Comparison of ENCODE assay signal across 8 mouse cellular contexts in the genomic region with DNA sequence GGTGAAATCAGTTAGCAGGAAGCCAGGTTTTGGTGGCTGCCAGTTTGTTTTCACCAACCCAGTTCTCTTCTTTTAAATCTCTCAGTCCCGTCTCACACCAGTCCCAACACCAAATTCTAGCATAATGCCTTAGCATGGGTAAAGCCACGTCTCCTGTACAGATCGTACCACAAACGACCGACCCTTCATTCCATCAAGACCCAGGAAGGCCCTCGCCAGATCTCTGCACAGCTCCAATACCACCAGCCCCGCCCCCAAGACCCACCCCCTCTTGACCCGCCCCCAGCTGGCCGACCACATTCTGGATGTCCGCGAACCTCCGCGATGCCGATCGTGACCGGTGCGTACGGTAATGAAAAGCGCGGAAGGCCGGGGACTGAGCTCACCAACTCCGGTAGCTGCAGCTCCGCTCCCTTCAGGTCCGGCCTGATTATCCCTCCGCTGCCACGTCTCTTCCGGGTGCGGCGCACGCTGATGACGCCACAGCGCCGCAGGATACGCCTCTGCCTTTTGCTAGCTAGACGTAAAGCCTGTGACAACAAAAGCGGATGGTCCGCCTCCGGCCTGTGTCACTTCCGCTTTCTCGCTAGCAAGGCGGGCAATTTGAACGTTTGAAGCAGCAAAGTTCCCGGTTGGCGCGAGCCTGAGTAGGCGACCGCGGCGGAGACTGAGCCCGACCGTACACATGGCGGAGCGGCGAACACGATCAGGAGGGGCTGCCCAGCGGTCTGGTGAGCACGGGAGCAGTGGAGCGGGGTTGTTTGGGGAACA. TPM values are rescaled to one million over a fixed set of nuclear protein-coding genes. Genes with fewer than 3 reads are reported as not detected.
DNase-seq lines count a peak whose midpoint lies in the region; ATAC-seq and TF ChIP-seq lines count a peak whose summit lies in the region.

A gene (minus strand): TSS at position 479 of the 771 bp plus-strand sequence.
A gene (plus strand): TSS at position 506 of the 771 bp plus-strand sequence.

- ATAC-seq in kidney, embryonic 15.5 days (replicated peaks; ENCODE audit: low FRiP score), result peak; percentile 89
- ATAC-seq in monocyte, adult 5-6 weeks (replicated peaks; ENCODE audit: insufficient number of reproducible peaks, low FRiP score, low TSS enrichment, poor library complexity, severe bottlenecking), result peak; percentile 96

- H3K4me3 ChIP-seq in bone marrow macrophage, adult 2 months (ENCODE audit: insufficient read depth, low read length), result peak within 1 kb of the TSS; percentile 85
- peak within 1 kb of the TSS; percentile 87 for H3K4me3 ChIP-seq in embryonic fibroblast, embryonic 13.5 days (ENCODE audit: insufficient read depth, low read length)
- H3K4me3 ChIP-seq in heart, embryonic 10.5 days, result peak within 1 kb of the TSS; percentile 81
- H3K4me3 ChIP-seq in kidney, embryonic 15.5 days (replicated peaks), result peak within 1 kb of the TSS; percentile 64

- H3K4me2 ChIP-seq in kidney, embryonic 15.5 days, result peak within 1 kb of the TSS; percentile 80

- no peak for TF ChIP-seq POLR2A in bone marrow macrophage, adult 2 months (IDR thresholded peaks at IDR 0.05; ENCODE audit: borderline replicate concordance, low read depth, low read length)
- TF ChIP-seq POLR2A in embryonic fibroblast, embryonic 13.5 days (IDR thresholded peaks at IDR 0.05; ENCODE audit: low read depth, low read length), result peak; percentile 61

- H3K27ac ChIP-seq in bone marrow macrophage, adult 2 months (ENCODE audit: insufficient read depth, low read depth, low read length), result peak within 1 kb of the TSS; percentile 61
- peak within 1 kb of the TSS; percentile 55; the same call in 1 of the 2 replicates for H3K27ac ChIP-seq in embryonic fibroblast, embryonic 13.5 days (ENCODE audit: insufficient read depth, low read length)
- peak within 1 kb of the TSS; percentile 87 for H3K27ac ChIP-seq in heart, embryonic 10.5 days
- H3K27ac ChIP-seq in kidney, embryonic 15.5 days, result peak within 1 kb of the TSS; percentile 72

- DNase-seq in A20 (ENCODE audit: low read depth, low spot score) (peak; percentile 98), liver (peak; percentile 96)
- DNase-seq in heart, embryonic 10.5 days (ENCODE audit: low spot score), result peak; percentile 98
- peak; percentile 95 to 97 for DNase-seq in spleen, postnatal 4 days (ENCODE audit: low spot score in 2 of 2)

- under 1% methylated on average over 58 of the region's 58 CpGs for WGBS in heart, embryonic 10.5 days
- under 1% methylated on average over 58 of the region's 58 CpGs for WGBS in kidney, embryonic 15.5 days

- H3K9ac ChIP-seq in kidney, embryonic 15.5 days, result peak within 1 kb of the TSS; percentile 67

- peaks cover 64% of the 10 kb centered on the region for H3K36me3 ChIP-seq in heart, embryonic 10.5 days
- H3K36me3 ChIP-seq in kidney, embryonic 15.5 days, result peaks cover 73% of the 10 kb centered on the region

- no peaks in the 10 kb centered on the region for H3K27me3 ChIP-seq in heart, embryonic 10.5 days (ENCODE audit: insufficient read depth, poor library complexity, severe bottlenecking)
- no peaks in the 10 kb centered on the region for H3K27me3 ChIP-seq in kidney, embryonic 15.5 days

- no peak for TF ChIP-seq CTCF in bone marrow macrophage, adult 2 months (IDR thresholded peaks at IDR 0.05; ENCODE audit: low read depth, low read length)
- no peak for TF ChIP-seq CTCF in embryonic fibroblast, embryonic 13.5 days (IDR thresholded peaks at IDR 0.05; ENCODE audit: borderline replicate concordance, insufficient read depth, low read length)

- H3K9me3 ChIP-seq in heart, embryonic 10.5 days, result no peaks in the 10 kb centered on the region
- H3K9me3 ChIP-seq in kidney, embryonic 15.5 days (replicated peaks), result no peaks in the 10 kb centered on the region

- peaks cover 13% of the 10 kb centered on the region for H3K4me1 ChIP-seq in bone marrow macrophage, adult 2 months (ENCODE audit: control insufficient read depth, insufficient read depth, low read length)
- H3K4me1 ChIP-seq in embryonic fibroblast, embryonic 13.5 days (ENCODE audit: control insufficient read depth, insufficient read depth, low read length), result peaks cover 4% of the 10 kb centered on the region; the same call in 1 of the 2 replicates
- peaks cover 16% of the 10 kb centered on the region for H3K4me1 ChIP-seq in heart, embryonic 10.5 days
- H3K4me1 ChIP-seq in kidney, embryonic 15.5 days, result peaks cover 23% of the 10 kb centered on the region

RNA-seq across cellular contexts. Expression of the first gene that starts in this region (rescaled TPM):
- 38.9 and 40.5 TPM in 2 replicates for polyA plus RNA-seq in bone marrow macrophage, adult 2 months (2012; ENCODE audit: insufficient read depth, insufficient read length, missing spikeins)
- 43.0 and 59.0 TPM in 2 replicates for polyA plus RNA-seq in embryonic fibroblast, embryonic 13.5 days (2011; ENCODE audit: insufficient read length, low read depth, missing spikeins)
- 63.4 and 71.3 TPM in 2 replicates for polyA plus RNA-seq in heart, embryonic 10.5 days (2016; fragmentation: Nextera tagmentation; extraction: Ambion mirVana)
- polyA plus RNA-seq in kidney, embryonic 15.5 days (2015; fragmentation: Nextera tagmentation; extraction: Ambion mirVana), result 73.7 and 79.5 TPM in 2 replicates
- 29.3 to 49.8 TPM (median 34.6 TPM) in 3 replicates for total RNA-seq in monocyte, adult 5-6 weeks (2017)

RNA-seq across cellular contexts. Expression of the second gene that starts in this region (rescaled TPM):
- polyA plus RNA-seq in bone marrow macrophage, adult 2 months (2012; ENCODE audit: insufficient read depth, insufficient read length, missing spikeins), result 13.1 and 13.6 TPM in 2 replicates
- polyA plus RNA-seq in embryonic fibroblast, embryonic 13.5 days (2011; ENCODE audit: insufficient read length, low read depth, missing spikeins), result 9.4 and 12.9 TPM in 2 replicates
- 38.9 and 43.5 TPM in 2 replicates for polyA plus RNA-seq in heart, embryonic 10.5 days (2016; fragmentation: Nextera tagmentation; extraction: Ambion mirVana)
- polyA plus RNA-seq in kidney, embryonic 15.5 days (2015; fragmentation: Nextera tagmentation; extraction: Ambion mirVana), result 44.8 and 45.8 TPM in 2 replicates
- 0.49 to 0.76 TPM (median 0.75 TPM) in 3 replicates for total RNA-seq in monocyte, adult 5-6 weeks (2017)

Comparison
In these comparisons a context has a peak if more than half of its experiments do, and no peak if none do; other contexts are left out.
1. Peak in every context shown above with its lines: DNase-seq, ATAC-seq, H3K4me3 ChIP-seq and H3K27ac ChIP-seq.